Mouse (Mus musculus) embryo, embryonic 10.5 days (tissue): ENCODE results near the gene Morn2.

Source experiments
- DNase-seq: peaks from one replicate; pipeline ENCODE4 v3.0.0-alpha.2; 2015; ENCODE audit warnings: low spot score

Morn2 gene

GRCm38 (mm10) chr17:80323658-80324057 is 33.7 kb downstream of the Morn2 start:
- no peak for DNase-seq

- DNase-seq: no peak
Measured at GRCm38 (mm10) chr17:80324521-80324920, 34.5 kb downstream of the Morn2 start.

- DNase-seq: no peak
Measured at GRCm38 (mm10) chr17:80325456-80325855, 35.5 kb downstream of the Morn2 start.

GRCm38 (mm10) chr17:80326431-80326830 is 36.4 kb downstream of the Morn2 start:
- no peak for DNase-seq

- peak; percentile 21 for DNase-seq
Measured at GRCm38 (mm10) chr17:80332386-80332785, 42.4 kb downstream of the Morn2 start.

GRCm38 (mm10) chr17:80345277-80345676 is 55.3 kb downstream of the Morn2 start:
- DNase-seq: peak; percentile 34

GRCm38 (mm10) chr17:80346591-80347125 is 56.7 kb downstream of the Morn2 start:
- peak; percentile 65 for DNase-seq
